Mouse (Mus musculus) liver, embryonic 14.5 days (tissue): ENCODE results near the gene Srp14. TPM values are rescaled to one million over a fixed set of nuclear protein-coding genes. Genes with fewer than 3 reads are reported as not detected.

Experiments used
- ATAC-seq: fragments of 200-750 bp; cut with Nextera tagmentation; 2 replicates; pipeline ENCODE4 v1.8.0; 2017; ENCODE audit warnings: moderate number of reproducible peaks, mild to moderate bottlenecking, moderate library complexity; ENCODE audit not compliant: insufficient read depth
- DNase-seq, 3 experiments: peaks; one replicate each; pipeline ENCODE4 v3.0.0-alpha.2; 2012 to 2013; ENCODE audit warnings: low read depth in 3 of 3, low spot score in 3 of 3
- H3K27ac ChIP-seq: fragments of 300-500 bp; sonication (generic); 2 replicates; pipeline ENCODE4 v1.5.1; 2014; ENCODE audit warnings: moderate library complexity, mild to moderate bottlenecking, control low read depth, inconsistent platforms
- H3K27me3 ChIP-seq: fragments of 300-500 bp; sonication (generic); 2 replicates; pipeline ENCODE4 v1.6.1; 2014; ENCODE audit warnings: mild to moderate bottlenecking, low read length, moderate library complexity; ENCODE audit not compliant: control insufficient read depth, insufficient read depth
- H3K36me3 ChIP-seq: fragments of 300-500 bp; sonication (generic); replicated peaks from 2 replicates; pipeline ENCODE4 v1.6.1; 2014; ENCODE audit warnings: low read depth; ENCODE audit not compliant: control insufficient read depth, insufficient read depth
- H3K4me1 ChIP-seq, 2 experiments: fragments of 200-500 bp in 1 of 2; fragments of 300-500 bp in 1 of 2; sonication (generic) in 1 of 2; replicated peaks; 2 replicates each; pipeline ENCODE4 v1.6.1; 2012 to 2014; ENCODE audit warnings: antibody characterized with exemption in 1 of 2, inconsistent platforms in 1 of 2, low read length in 1 of 2; ENCODE audit not compliant: control insufficient read depth in 2 of 2, insufficient read depth in 2 of 2
- H3K4me2 ChIP-seq: fragments of 300-500 bp; sonication (generic); 2 replicates; pipeline ENCODE4 v1.6.1; 2014; ENCODE audit warnings: low read depth, mild to moderate bottlenecking, control low read depth, moderate library complexity
- H3K4me3 ChIP-seq, 2 experiments: fragments of 200-500 bp in 1 of 2; fragments of 300-500 bp in 1 of 2; sonication (generic) in 1 of 2; 2 replicates each; pipeline ENCODE4 v1.5.1; 2012 to 2014; ENCODE audit warnings: low read depth in 2 of 2, low read length in 2 of 2, mild to moderate bottlenecking in 2 of 2, control low read depth in 1 of 2, inconsistent platforms in 1 of 2, moderate library complexity in 1 of 2; ENCODE audit not compliant: insufficient read depth in 1 of 2
- H3K9ac ChIP-seq: fragments of 300-500 bp; sonication (generic); replicated peaks from 2 replicates; pipeline ENCODE4 v1.6.1; 2014; ENCODE audit warnings: mild to moderate bottlenecking, control low read depth, moderate library complexity
- H3K9me3 ChIP-seq: fragments of 300-500 bp; sonication (generic); 2 replicates; pipeline ENCODE4 v1.6.1; 2016; ENCODE audit warnings: low read length, mixed read lengths; ENCODE audit not compliant: control insufficient read depth
- CTCF ChIP-seq: IDR thresholded peaks from 2 replicates; pipeline ENCODE4 v1.5.1; 2016; ENCODE audit warnings: antibody characterized with exemption, low read depth, control low read depth
- EP300 ChIP-seq: IDR thresholded peaks from 2 replicates; pipeline ENCODE4 v1.6.1; 2016; ENCODE audit warnings: antibody characterized with exemption, low read depth
- WGBS: fragments of 180-500 bp; shearing (Covaris S2); extraction: QIAGEN DNeasy Blood & Tissue Kit; methylation state at CpG from one replicate; pipeline ENCODE4 v1.1.7; 2014; ENCODE audit not compliant: insufficient replicate concordance; 5-methylcytosine and 5-hydroxymethylcytosine counted together
- polyA plus RNA-seq, 2 experiments: library from polyadenylated mRNA; depleted of rRNA in 1 of 2; stranded (reverse) in 1 of 2; unstranded in 1 of 2; fragments of >200 nt; fragmentation: Nextera tagmentation in 1 of 2; extraction: Ambion mirVana in 1 of 2; gene quantifications; 2 replicates each; pipeline versions ENCODE4 v1.2.1 to v1.2.3; 2012 to 2014

The Srp14 gene
- polyA plus RNA-seq, 2 experiments = 59.2 to 102 TPM

DNA sequence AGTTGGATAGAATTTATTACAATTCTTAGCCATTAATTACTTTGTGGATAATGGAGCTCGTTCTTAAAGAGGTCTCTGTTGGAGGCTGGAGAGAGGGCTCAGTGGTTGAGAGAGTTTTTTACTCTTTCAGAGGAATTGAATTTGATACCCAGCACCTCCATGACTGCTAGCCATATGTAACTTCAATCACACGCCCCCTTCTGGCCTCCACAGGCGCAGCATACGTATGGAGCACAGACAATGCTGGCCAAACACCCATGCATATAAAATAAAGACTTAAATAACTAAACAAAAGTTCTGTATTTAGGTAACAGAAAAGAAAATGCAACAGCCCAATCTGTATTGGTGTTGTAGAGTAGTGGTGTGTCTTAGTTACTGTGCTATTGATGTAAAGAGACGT lies 47.9 kb downstream of the Srp14 start:
- no peak for TF ChIP-seq EP300
- peak; percentile 61 for TF ChIP-seq CTCF
- WGBS = 62% methylated on average over 5 of the region's 5 CpGs
- no peak for ATAC-seq
- H3K9me3 ChIP-seq = no peaks in the 10 kb centered on the region
- peaks cover 16% of the 10 kb centered on the region for H3K36me3 ChIP-seq
- no peaks in the 10 kb centered on the region for H3K4me1 ChIP-seq
- H3K4me2 ChIP-seq = no peak overlapping the region
- H3K27ac ChIP-seq = no peak overlapping the region
- no peak for DNase-seq
- no peak overlapping the region for H3K4me3 ChIP-seq
- no peaks in the 10 kb centered on the region for H3K27me3 ChIP-seq
- H3K9ac ChIP-seq = no peak overlapping the region

DNA sequence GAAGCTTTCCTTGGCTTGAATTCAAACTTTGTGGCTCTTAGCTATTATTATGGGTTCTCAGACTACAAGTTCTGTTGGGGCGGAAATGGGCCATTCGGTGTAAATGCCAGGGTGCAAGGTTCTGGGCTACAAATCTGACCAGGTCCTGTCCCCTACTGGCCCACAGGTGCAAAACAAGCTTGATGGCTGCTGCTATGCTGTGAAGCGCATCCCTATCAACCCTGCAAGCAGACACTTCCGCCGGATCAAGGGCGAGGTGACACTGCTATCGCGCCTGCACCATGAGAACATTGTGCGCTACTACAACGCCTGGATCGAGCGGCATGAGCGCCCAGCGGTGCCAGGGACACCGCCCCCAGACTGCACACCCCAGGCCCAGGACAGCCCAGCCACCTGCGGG lies 48.9 kb downstream of the Srp14 start:
- WGBS = 88% methylated on average over 16 of the region's 16 CpGs
- H3K9ac ChIP-seq = no peak overlapping the region
- H3K9me3 ChIP-seq = no peaks in the 10 kb centered on the region
- ATAC-seq (no peak), DNase-seq (no peak)
- H3K36me3 ChIP-seq = peaks cover 16% of the 10 kb centered on the region; the same call in 1 of the 2 replicates
- TF ChIP-seq EP300 (no peak), CTCF (no peak)
- no peak overlapping the region for H3K27ac ChIP-seq
- H3K4me1 ChIP-seq = no peaks in the 10 kb centered on the region
- H3K27me3 ChIP-seq = no peaks in the 10 kb centered on the region
- no peak overlapping the region for H3K4me3 ChIP-seq
- H3K4me2 ChIP-seq = no peak overlapping the region

DNA sequence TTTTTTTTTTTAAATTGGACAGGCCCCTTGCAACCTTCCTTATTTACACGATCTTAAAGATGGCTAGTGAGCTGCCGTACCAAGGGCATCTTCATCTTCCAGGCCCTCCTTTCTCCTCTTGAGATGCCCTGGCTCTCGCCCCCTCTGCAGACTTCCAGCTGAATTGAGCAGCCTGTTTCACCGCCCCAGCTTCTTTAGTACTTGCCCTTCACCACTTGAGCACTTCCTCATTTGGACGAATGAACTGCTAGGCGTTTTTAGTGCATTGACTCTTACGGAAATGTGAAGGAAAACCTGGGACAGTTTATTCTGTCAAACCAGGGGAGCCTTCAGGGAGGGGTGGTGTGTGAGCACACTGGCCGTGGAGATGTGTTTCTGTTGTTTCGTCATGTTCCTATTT lies 50.2 kb downstream of the Srp14 start:
- Histone ChIP-seq H3K4me1 (no peaks in the 10 kb centered on the region), H3K4me3 (no peak overlapping the region), H3K9me3 (no peaks in the 10 kb centered on the region), H3K27me3 (no peaks in the 10 kb centered on the region), H3K27ac (no peak overlapping the region), H3K9ac (no peak overlapping the region), H3K36me3 (peaks cover 14% of the 10 kb centered on the region; the same call in 1 of the 2 replicates), H3K4me2 (no peak overlapping the region)
- TF ChIP-seq CTCF (no peak), EP300 (no peak)
- no peak for DNase-seq
- 54% methylated on average over 9 of the region's 9 CpGs for WGBS
- no peak for ATAC-seq

DNA sequence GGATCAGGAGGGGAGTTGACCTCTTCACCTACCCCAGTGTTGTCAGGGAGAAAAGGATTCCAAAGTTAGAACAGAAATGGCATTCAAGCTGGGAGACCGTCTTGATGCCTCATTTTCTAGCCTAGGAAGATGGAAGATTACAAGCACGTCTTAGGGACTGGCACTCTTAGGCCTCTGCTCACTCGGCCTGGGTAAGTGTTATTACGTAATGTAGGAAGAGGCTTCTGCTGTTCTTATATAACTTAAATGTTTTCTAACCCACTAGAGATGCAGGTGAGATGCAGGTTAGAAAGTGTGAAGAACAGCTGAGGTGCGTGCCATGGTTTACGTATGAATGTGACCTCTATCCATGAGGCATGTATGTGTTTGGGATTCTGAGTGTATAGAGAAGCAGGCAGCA lies 51.2 kb downstream of the Srp14 start:
- no peak overlapping the region for H3K4me3 ChIP-seq
- H3K4me2 ChIP-seq = no peak overlapping the region
- no peak for TF ChIP-seq EP300
- TF ChIP-seq CTCF = no peak
- no peak overlapping the region for H3K9ac ChIP-seq
- no peaks in the 10 kb centered on the region for H3K4me1 ChIP-seq
- no peaks in the 10 kb centered on the region for H3K9me3 ChIP-seq
- peaks cover 14% of the 10 kb centered on the region; the same call in 1 of the 2 replicates for H3K36me3 ChIP-seq
- no peak for ATAC-seq
- DNase-seq = no peak
- no peaks in the 10 kb centered on the region for H3K27me3 ChIP-seq
- WGBS = 79% methylated on average over 6 of the region's 6 CpGs
- no peak overlapping the region for H3K27ac ChIP-seq

Other genes starting within 250 kb of the Srp14 start
- gene Fsip1, start 222.7 kb downstream of the Srp14 start, polyA plus RNA-seq (2012; rRNA removed) = 0.08 and 0.09 TPM in 2 replicates
- 0.06 and 0.14 TPM in 2 replicates for gene Fsip1, start 222.7 kb downstream of the Srp14 start, polyA plus RNA-seq (2014; fragmentation: Nextera tagmentation; extraction: Ambion mirVana)
- 0.09 and 0.12 TPM in 2 replicates for gene Gpr176, start 106.3 kb downstream of the Srp14 start, polyA plus RNA-seq (2012; rRNA removed)
- 0.11 and 0.29 TPM in 2 replicates for gene Gpr176, start 106.3 kb downstream of the Srp14 start, polyA plus RNA-seq (2014; fragmentation: Nextera tagmentation; extraction: Ambion mirVana)
- 5.7 and 6.3 TPM in 2 replicates for gene Eif2ak4, start 91.1 kb downstream of the Srp14 start, polyA plus RNA-seq (2012; rRNA removed)
- gene Eif2ak4, start 91.1 kb downstream of the Srp14 start, polyA plus RNA-seq (2014; fragmentation: Nextera tagmentation; extraction: Ambion mirVana) = 3.7 and 4.9 TPM in 2 replicates
- gene Bmf, start 70.0 kb upstream of the Srp14 start, polyA plus RNA-seq (2012; rRNA removed) = 0.82 and 0.87 TPM in 2 replicates
- gene Bmf, start 70.0 kb upstream of the Srp14 start, polyA plus RNA-seq (2014; fragmentation: Nextera tagmentation; extraction: Ambion mirVana) = 0.69 and 0.70 TPM in 2 replicates
- 26.0 and 33.6 TPM in 2 replicates for gene Bub1b, start 118.5 kb upstream of the Srp14 start, polyA plus RNA-seq (2012; rRNA removed)
- gene Bub1b, start 118.5 kb upstream of the Srp14 start, polyA plus RNA-seq (2014; fragmentation: Nextera tagmentation; extraction: Ambion mirVana) = 40.2 and 46.6 TPM in 2 replicates
- 0.48 and 0.60 TPM in 2 replicates for gene Pak6, start 183.6 kb upstream of the Srp14 start, polyA plus RNA-seq (2012; rRNA removed)
- gene Pak6, start 183.6 kb upstream of the Srp14 start, polyA plus RNA-seq (2014; fragmentation: Nextera tagmentation; extraction: Ambion mirVana) = 0.17 and 0.68 TPM in 2 replicates
- gene Ankrd63, start 224.3 kb upstream of the Srp14 start, polyA plus RNA-seq (2012; rRNA removed) = 0.03 and 0.07 TPM in 2 replicates
- gene Ankrd63, start 224.3 kb upstream of the Srp14 start, polyA plus RNA-seq (2014; fragmentation: Nextera tagmentation; extraction: Ambion mirVana) = 0.03 TPM in 1 of 2 replicates, not detected in the other
- 2.6 and 3.1 TPM in 2 replicates for gene Plcb2, start 248.7 kb upstream of the Srp14 start, polyA plus RNA-seq (2012; rRNA removed)
- 1.5 and 1.7 TPM in 2 replicates for gene Plcb2, start 248.7 kb upstream of the Srp14 start, polyA plus RNA-seq (2014; fragmentation: Nextera tagmentation; extraction: Ambion mirVana)